Mouse (Mus musculus) CD4-positive, CD25-positive, alpha-beta regulatory T cell (primary cell): ENCODE results near the gene Drd1. TPM values are rescaled to one million over a fixed set of nuclear protein-coding genes. Genes with fewer than 3 reads are reported as not detected.

Source experiments
- polyA plus RNA-seq: library from polyadenylated mRNA; unstranded; fragments of 100-300 nt; shearing (Covaris generic); gene quantifications from one replicate; pipeline ENCODE4 v1.2.1, GENCODE M21; 2017

Drd1 gene
- not detected for polyA plus RNA-seq

GRCm38 (mm10) chr13:54055448-54055861, at the start of gene Drd1:
Drd1 (minus strand) TSS chr13:54055705.

GRCm38 (mm10) chr13:54071606-54072331, 16.3 kb upstream of the Drd1 start, which contains the start of gene Sfxn1:
Sfxn1 (plus strand) TSS chr13:54071869.

Other genes with a start within 250 kb of the Drd1 start
- 56.3 TPM for gene Sfxn1, start 16.2 kb upstream of the Drd1 start, polyA plus RNA-seq
- gene Hrh2, start 136.4 kb upstream of the Drd1 start, polyA plus RNA-seq, result 9.8 TPM